Mouse (Mus musculus) cerebellum, postnatal 10 days (tissue): ENCODE results near the gene Sertad1.

Source experiments
- DNase-seq, 2 experiments: peaks; one replicate each; pipeline ENCODE4 v3.0.0; 2021; ENCODE audit warnings: mixed read lengths in 2 of 2

Sertad1 gene

DNA sequence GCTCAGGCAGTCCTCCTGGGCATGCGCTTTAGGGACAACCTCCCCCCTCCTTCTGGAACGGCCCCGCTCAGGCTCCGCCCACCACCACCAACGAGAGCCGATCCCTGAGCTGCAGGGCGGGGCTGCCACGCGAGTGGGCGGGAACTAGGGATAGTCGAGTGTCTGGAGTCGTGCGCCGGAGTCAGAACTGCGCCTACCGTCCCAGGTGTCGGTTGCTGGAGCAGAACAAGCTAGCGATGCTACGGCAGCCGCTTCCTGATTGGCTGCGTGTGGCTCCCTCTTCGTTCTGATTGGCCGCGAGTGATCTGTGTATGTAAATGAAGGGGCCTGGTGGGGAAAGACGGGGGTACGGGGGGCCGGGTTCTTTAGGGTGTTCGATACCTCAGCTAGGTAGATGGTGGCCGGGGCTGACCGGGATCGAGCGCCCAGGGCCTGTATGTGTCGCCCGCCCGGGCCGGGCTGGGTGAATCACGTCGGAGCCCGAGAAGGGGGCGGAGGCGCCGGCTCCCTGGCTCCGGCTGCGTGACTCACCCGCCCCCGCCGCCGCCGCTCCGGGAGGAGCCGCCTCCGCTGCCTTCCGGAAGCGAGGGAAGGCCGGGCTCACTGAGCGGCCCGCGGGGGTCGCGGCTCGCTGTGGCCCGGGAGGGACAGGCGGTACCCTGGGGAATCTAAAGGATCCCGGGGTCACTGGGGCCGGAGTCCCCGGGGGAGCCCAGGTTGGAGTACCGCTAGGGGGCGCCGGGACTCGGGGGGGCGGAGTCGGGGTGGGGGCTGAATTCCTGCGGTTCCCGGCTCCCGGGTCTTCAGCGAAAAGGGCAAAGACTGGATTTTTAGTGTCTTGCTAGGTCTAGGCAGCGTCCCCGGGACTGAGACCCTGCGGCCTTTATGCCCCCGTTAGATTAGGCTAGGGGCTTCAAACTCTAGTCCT is at the start of gene Sertad1:
Gene Sertad1 (plus strand): TSS at position 141 of the 928 bp plus-strand sequence.
- peak; percentile 99 to 100 for DNase-seq

DNA sequence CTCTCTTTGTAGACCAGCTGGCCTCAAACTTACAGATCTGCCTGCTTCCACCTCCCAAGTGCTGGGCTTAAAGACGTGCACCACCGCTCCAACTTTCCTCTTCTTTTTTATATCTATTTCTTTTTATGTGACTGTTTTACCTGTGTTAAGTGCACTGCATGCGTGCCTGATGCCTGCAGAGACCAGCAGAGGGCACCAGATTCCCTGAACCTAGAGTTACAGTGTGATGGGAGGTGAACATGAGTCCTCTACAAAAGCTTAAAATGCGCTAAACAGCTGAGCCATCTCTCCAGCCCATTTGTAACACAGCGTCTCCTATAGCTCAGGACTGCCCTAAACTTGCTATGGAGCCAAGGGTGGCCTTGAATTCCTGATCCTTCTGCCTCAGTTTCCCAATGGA is 49.2 kb upstream of the Sertad1 start:
- peak; percentile 53 to 59 for DNase-seq

DNA sequence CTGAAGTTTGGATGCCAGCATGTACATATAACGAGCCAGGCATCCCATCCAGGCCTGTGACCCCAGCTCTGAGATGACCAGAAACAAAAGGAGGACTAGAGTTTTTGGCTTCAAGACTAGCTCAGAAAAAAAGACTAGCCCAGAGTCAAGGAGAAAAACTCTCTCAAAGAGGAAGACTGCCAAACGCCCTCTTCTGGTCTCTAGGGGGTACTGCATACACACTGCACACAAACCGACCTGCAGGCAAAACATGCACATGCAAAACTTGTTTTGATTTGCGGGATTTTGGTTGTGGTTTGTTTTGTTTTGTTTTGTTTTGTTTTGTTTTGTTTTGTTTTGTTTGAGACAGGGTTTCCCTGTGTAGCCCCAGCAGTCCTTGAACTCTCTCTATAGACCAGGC is 46.7 kb upstream of the Sertad1 start:
- peak in 1 of 2 experiments; percentile 45 for DNase-seq

DNA sequence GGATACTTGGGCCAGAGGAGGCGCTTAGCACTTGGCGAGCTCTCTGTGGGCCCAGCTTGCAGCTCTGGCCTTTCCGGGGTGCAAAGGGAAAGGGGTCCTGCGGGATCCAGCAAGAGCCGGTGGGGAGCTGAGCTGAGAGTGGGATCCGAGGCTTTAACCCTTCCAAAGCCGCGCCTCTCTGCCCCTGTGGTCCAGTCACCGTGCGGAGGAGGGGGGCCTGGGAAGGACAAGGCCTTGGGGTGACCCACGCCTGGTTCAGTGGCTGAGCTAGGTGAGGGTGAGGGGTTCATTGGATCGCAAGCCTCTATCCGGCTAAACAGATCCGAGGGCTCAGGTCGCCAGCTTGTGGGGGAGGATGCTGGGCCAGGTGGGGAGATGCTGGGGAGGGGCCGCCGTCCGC is 40.7 kb upstream of the Sertad1 start:
- peak; percentile 65 to 67 for DNase-seq

DNA sequence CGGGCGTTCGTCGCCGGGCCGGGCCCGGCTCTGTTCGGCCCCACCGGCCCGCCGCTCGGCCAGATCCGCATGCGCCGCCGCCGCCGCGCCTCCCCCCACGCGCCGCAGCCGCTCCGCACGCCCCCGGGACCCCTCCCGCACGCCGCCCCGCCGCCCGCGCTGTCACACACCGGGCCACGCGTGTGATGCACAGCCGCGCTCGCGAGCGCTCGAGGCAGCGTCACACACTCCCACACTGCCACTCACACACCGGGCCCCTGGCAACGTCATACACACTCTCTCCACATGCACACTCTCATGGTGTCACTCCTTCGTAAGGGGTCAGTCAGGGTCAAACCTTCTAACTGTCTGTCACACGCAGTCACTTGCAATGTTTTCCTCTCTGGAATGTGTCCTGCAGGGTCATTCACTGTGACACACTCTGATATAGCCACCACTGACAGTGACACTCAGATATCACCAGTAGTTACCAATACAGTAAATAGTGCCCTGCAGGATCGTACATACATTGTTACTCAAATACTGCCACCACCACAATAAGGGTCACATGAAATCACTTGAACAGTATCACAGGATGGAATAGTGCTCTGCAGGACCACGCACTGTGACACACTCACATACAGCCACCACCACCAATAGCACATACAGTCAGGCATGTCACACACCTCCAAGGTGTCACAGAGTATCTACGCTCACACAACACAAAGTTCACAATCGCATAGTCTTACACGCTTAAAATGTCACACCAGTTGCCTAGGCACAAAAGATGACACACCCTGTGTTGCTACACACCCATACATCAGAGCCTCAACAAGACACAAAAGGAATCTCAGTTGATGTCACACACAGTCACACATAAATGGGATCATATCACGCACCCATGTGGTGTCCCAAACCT is 39.9 kb upstream of the Sertad1 start:
- peak; percentile 82 to 85 for DNase-seq

DNA sequence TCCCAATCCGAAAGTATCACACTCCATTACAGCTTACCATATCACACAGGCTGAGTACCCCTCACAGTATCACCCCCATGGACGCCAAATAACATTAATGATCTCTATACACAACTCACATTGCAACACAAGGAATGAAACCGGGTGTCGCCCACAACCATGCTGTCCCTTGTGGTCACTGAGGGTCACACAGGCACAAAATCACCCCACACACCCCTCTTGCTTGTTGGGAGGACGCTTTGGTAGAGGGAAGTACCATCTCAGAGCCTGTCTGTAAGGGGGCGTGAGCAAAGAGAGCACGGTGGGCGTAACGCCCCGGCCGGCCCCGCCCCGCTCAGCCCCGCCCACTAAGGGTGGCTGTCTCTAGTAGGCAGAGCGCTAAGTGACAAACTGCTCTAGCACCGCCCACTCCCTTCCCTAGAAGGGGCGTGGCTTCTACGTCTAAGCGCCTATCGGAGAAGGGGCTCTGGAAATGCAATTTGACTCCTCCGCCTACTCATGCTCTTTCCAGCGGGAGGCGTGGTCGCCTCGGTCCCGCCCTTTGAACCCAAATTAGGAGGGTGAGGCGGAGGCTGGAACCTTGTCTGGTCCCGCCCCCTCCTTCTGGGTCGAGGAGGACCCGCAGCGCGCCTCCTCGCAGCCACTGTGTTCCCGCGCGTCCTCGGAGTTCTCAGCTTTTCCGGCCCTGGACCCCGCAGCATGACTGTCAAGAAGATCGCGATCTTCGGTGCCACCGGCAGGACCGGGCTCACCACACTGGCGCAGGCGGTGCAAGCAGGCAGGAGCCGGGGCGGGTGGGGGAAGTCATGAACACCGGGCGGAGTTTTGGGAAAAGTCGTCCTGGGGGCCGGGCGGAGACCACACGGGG is 39.1 kb upstream of the Sertad1 start, which contains the start of the genes Sptbn4 and Blvrb:
Gene Sptbn4 (minus strand): TSS at position 268 of the 868 bp plus-strand sequence.
Gene Blvrb (plus strand): TSS at position 560 of the 868 bp plus-strand sequence.
- DNase-seq: peak; percentile 99

DNA sequence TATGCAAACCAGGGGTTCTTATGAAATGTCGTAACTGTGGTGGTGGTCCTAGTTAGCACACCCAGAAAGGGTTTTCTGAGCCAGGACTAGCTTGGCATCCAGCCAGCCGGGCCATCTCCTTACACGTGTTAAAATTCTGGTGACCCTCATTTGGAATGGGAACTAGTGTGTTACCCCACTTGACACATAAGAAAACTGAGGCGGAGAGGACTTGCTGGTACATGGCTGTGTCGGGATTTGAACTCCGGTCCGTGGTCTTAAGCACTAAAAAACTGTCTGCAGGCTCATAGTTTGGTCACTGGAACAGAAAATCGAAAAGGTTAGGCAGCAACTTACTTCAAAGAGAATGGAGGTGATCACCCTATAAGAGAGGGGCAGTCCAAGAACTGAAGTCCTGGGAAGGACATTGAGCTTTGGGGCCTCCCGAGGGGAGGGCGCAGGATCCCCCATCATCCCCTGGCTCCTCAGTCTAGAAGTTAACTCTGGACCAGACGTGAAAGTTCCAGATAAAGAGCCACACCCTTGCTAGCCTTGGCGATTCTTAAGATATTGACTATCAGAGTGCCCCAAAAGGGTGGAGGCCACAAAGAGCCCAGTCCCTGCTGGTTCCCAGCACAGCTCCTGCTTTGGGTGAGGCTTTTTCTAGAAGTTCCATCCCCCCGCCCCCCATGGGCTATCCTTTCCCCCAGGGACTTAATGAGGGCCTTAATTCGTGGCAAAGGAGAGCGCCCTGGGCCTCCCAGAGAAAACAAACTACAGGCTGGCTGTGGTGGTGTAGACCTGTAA is 38.1 kb upstream of the Sertad1 start:
- peak; percentile 70 to 76 for DNase-seq

DNA sequence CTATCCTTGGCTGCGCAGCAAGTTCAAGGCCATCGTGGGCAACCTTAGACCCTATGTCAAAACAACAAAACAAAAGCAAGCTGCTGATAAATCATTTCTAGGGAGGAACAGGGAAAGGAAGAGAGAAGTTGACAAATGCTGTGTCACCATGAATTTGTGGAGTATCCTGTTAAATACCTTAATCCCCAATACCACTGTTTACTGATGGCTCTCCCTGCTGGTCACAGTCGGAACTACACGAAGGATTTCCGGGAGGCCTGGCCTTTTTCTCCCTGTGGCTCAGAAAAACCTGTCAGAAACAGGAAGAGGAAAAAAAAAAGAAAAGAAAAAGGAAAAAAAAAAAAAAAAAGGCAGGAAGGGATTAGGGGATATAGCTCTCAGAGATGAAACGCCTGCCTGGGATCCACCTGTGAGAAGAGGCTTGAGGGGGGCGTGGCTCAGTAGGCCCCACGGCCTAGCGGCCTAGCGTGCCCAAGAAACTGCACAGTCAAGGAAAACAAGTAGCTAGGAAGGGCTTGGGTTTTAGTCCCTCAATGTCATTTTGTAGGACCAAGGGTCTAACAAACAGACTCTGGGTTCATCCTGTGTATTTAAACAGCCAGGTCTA is 37.4 kb upstream of the Sertad1 start:
- peak; percentile 88 to 93 for DNase-seq

DNA sequence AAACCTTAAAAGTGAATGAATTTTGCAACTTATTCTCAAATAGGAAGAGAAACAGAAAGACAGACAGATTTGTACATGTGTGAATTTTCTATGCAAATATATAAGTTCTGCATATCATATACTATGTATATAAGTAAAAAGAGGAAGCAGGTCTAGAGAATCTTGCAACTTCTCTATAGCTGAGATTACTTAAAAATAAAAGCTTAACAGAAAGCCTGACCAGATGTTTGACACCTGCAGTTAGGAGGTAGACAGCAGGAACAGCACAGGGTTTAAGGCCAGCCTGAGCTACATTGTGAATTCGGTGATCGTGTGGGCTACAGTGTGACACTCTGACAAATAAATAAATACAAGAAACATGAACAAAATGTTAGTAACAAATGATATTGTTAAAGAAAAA is 35.4 kb upstream of the Sertad1 start:
- DNase-seq: no peak

DNA sequence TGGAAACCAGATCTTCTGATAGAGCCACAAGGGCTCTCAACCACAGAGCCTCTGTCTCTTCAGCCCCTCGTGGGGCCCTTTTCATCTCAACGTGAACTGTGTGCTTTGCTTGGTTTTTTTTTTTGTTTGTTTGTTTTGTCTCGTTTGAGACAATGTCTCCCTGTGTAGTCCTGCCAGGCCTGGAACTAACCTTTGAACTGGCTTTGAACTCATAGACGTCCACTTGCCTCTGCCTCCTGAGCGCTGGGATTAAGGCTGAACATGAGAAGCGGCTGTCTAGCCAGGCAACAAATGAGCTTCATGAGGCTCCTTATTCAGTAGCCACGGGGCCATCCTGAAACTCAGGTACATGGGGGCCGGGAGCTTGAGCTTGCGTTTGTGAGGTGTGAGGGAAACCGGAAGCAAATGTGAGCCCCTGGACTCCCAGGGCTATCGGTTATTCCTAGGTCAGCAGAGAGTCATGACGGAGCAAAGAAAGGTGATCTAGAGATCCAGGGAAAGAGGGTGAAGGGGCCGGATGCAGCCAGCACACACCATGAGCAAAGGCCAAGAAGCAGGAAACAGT is 34.4 kb upstream of the Sertad1 start:
- DNase-seq: no peak

DNA sequence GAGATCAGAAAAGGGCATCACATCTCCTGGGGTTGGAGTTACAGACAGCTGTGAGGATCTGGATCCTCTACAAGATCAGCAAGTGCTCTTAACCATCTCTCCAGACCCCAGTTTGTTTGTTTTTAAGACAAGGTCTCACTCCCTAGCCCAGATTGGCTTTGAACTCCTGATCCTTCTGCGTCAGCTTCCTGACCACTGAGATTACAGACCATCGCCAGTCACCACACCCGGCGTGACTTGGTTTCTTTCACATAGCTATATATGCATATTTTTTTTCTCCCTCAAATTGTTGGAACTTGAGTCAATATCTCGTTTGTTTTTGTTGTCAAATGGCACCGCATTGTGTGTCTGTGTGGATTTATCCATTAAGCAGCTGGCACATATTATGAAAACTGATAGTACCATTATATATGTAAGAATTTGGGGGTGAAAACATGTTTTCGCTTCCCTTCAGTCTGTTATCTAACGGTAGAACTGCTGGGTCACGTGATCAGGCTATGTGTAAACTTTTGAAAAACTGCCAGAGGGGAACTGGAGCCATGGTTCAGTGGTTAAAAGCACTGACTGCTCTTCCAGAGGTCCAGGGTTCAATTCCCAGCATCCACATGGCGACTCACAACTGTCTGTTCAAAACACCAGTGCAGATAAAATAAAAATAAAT is 32.1 kb upstream of the Sertad1 start:
- DNase-seq: no peak

DNA sequence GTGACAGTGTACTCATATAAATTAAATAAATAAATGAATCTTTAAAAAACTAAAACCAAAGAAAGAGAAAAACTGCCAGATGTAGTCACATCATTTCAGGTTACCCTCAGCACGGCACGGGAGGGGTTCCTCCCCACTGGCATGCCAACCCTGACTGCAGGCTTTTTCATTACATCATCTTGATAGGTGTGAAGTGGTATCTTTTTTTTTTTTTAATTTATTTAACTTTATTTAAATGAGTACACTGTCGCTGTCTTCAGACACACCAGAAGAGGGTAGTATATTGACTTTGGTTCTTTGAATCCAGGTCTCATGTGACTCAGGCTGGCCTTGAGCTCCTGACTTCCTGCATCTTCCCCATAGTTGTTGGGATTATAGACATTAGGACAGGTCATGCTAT is 31.4 kb upstream of the Sertad1 start:
- no peak for DNase-seq

DNA sequence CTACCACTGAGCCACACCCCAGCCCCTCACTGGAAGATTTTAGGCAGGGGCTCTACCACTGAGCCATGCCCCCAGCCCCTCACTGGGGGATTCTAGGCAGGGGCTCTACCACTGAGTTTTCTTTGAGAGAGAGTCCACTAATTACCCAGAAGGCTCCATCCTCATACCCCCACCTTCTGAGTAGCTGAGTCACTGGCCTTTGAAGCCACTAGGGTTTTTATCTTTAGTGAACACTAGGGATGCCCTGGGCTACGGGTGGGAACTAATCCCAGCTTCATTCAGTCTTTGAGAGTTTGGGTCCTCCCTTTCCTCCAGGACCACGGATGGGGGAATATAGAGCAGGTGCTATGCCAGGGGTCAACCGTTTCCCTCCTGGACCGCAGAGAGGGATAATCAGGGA is 28.1 kb upstream of the Sertad1 start:
- no peak for DNase-seq

DNA sequence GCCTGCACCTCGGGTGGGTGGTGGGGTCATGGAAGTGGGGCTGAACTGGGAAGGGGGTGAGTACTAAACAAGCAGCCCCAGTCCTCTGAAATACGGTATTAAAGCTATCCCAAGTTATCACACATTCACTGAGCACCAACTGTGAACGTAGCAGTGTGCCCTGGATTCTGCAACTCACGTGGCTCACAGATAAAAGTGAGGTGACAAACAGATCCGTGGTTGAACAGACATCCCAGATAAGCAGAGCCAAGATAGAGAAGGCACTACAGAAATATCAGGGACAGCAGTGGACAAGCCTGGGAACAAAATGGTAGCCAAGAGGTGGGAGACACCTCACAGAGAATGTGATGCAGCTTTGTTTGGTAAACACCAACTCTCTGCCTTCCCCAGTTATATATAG is 27.1 kb upstream of the Sertad1 start:
- DNase-seq: no peak

DNA sequence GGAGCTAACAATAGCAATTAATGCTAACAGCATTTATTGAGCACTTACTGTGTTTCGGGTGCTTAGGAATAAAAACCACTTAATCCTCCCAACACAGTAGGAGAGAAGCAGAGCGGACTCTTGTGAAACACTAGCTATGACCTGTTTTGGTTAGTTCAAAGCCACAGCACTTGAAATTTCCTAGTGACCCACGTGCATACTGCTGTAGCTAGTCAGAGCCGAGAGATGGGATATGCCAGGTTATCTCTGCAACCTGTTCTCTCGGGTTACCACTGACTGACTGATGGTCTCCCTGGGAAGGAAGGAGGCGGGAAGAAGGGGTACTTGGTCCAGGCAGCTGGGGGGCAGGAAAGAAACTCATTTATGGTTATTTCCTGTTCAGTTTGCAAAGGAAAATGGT is 26.2 kb upstream of the Sertad1 start:
- DNase-seq: no peak

DNA sequence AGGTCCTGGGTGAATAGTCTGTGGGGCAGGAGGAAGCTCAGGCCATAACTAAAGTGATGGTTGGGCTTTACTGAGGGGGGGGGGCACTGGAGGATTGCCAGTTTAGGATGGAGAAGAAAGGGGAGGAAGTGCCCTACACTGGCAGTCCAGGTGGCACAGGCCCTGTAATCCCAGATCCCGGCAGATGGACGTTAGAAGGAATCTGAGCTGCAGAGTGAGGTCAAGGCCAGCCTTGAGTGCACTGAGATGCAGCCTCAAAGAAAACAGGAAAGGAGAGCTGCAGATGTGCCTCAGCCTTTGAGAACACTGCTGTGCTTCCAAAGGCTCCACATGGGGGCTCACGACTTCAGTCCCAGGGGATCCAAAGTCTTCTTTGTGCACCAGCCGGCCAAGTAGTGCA is 19.1 kb upstream of the Sertad1 start:
- peak; percentile 62 to 65 for DNase-seq

DNA sequence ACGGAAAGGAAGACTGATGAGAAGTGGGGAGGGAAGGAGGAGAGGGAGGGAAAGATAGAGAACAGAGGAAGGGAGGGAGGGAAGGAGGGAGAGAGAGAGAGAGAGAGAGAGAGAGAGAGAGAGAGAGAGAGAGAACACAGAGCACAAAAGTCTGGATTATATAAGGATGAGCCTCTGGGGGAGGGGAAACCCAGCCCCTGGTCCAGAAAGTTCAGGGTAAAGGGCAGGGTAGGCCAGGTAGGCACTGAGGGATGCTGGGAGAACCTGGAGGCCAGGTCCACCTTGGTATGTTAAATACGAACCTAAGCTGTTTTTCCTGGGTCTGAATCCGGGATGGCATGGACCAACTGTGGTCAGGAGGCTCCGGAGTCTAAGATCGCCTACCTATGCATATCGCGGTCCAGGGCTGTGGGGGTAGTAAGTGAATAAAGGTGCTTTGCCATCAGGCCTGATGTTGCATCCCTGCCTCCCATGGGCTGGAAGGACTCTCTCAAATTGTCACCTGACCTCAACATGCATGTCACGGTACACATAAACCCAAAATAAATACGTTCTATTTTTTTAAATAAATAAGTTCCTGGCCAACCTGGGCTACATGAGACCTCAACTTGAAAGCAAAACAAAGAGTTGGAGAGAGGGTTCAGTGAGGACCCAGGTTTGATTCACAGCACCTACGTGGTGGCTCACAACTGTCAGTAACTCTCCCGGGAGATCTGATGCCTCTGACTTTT is 15.2 kb upstream of the Sertad1 start:
- DNase-seq: no peak

DNA sequence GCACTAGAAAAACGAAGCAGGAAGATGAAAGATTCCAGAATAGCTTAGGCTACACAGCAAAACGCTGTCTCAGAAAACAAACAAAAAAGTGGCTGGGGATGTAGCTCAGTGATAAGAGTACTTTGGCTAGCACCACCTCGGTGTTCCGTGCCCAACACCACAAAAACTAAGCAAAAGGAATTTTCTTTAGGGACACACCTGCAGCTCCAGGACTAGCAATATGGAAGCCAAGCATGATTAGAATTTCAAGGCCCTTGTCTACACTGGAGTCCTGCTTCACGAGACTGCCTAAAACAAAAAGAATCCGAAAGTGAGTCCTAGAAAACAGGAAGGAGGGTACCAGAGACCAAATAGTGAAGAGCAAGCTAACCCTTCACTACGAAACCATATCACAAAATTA is 14.1 kb upstream of the Sertad1 start:
- peak in 1 of 2 experiments; percentile 40 for DNase-seq

DNA sequence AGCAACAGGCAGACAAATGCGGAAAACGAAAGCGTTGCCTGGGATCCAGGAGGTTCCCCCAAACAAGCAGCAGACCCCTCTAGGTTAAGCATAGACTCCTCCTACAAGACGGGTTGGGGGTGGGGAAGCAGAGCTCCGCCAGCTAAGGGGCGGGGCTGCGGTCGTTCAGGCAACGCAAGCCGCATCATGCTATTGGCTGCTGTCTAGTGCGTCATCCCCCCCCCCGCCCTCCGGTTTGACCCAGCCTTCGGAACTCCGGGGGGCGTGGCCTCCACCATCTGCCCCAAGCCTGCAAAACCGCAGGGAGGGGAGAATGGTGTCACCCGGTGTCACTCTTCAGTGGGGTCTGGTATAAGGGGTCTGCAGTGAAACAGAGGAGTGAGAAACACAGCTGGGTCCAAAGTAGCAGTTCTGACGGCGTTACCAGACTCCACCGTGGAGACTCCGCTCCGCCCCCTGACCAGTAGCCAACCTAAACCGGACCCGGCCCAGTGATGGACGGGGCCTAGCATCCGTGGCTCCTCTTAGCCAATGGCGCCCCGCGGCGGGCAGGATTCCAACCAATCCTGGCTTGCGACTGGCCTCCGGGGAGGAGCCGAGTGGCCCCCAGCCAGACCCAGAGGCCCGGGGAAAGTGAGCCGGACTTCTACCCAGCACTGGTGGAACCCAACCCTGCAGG is 13.4 kb upstream of the Sertad1 start, which contains the start of gene Sertad3:
Gene Sertad3 (plus strand): TSS at position 613 of the 679 bp plus-strand sequence.
- DNase-seq: peak; percentile 100
